Mouse (Mus musculus): ENCODE data around the gene Tmem255b. TPM values are rescaled to one million over a fixed set of nuclear protein-coding genes. Genes with fewer than 3 reads are reported as not detected.

Gene Tmem255b
- polyA plus RNA-seq (2015; fragmentation: Nextera tagmentation; extraction: Ambion mirVana): not detected in 2 replicates

GRCm38 (mm10) chr8:13434889-13435288 is at the start of gene Tmem255b:
Tmem255b (plus strand) TSS chr8:13435189.
- peaks cover 16% of the 10 kb centered on the region for H3K27me3 ChIP-seq (ENCODE audit: insufficient read depth, low read length)
- H3K9ac ChIP-seq (replicated peaks): no peak within 1 kb of the TSS
- no peak within 1 kb of the TSS for H3K27ac ChIP-seq (ENCODE audit: low read depth)
- H3K36me3 ChIP-seq (replicated peaks; ENCODE audit: insufficient read depth, low read length): no peaks in the 10 kb centered on the region
- H3K4me3 ChIP-seq (ENCODE audit: low read depth, low read length): no peak within 1 kb of the TSS
- no peak for ATAC-seq
- TF ChIP-seq EP300 (IDR thresholded peaks at IDR 0.05; ENCODE audit: low read depth) (no peak), CTCF (IDR thresholded peaks at IDR 0.05; ENCODE audit: low read depth) (no peak)
- H3K9me3 ChIP-seq (ENCODE audit: low read length): no peaks in the 10 kb centered on the region
- H3K4me1 ChIP-seq (ENCODE audit: insufficient read depth): no peaks in the 10 kb centered on the region
- 24% methylated on average over 10 of the region's 10 CpGs for WGBS (ENCODE audit: insufficient replicate concordance)
- H3K4me2 ChIP-seq (ENCODE audit: low read depth, low read length): no peak within 1 kb of the TSS
- DNase-seq: no peak

GRCm38 (mm10) chr8:13386366-13386765 is 48.6 kb upstream of the Tmem255b start:
- H3K4me3 ChIP-seq (ENCODE audit: low read depth, low read length): no peak overlapping the region
- DNase-seq (no peak), ATAC-seq (no peak)
- 65% methylated on average over 13 of the region's 13 CpGs for WGBS (ENCODE audit: insufficient replicate concordance)
- H3K9me3 ChIP-seq (ENCODE audit: low read length): no peaks in the 10 kb centered on the region
- H3K27me3 ChIP-seq (ENCODE audit: insufficient read depth, low read length): no peaks in the 10 kb centered on the region
- H3K36me3 ChIP-seq (replicated peaks; ENCODE audit: insufficient read depth, low read length): no peaks in the 10 kb centered on the region
- no peak overlapping the region for H3K9ac ChIP-seq (replicated peaks)
- no peak overlapping the region for H3K27ac ChIP-seq (ENCODE audit: low read depth)
- TF ChIP-seq CTCF (IDR thresholded peaks at IDR 0.05; ENCODE audit: low read depth) (no peak), EP300 (IDR thresholded peaks at IDR 0.05; ENCODE audit: low read depth) (no peak)
- H3K4me1 ChIP-seq (ENCODE audit: insufficient read depth): no peaks in the 10 kb centered on the region
- H3K4me2 ChIP-seq (ENCODE audit: low read depth, low read length): no peak overlapping the region

- no peak overlapping the region for H3K4me3 ChIP-seq (ENCODE audit: low read depth, low read length)
- no peak overlapping the region for H3K9ac ChIP-seq (replicated peaks)
- no peak for DNase-seq
- H3K9me3 ChIP-seq (ENCODE audit: low read length): no peaks in the 10 kb centered on the region
- no peaks in the 10 kb centered on the region for H3K36me3 ChIP-seq (replicated peaks; ENCODE audit: insufficient read depth, low read length)
- H3K4me1 ChIP-seq (ENCODE audit: insufficient read depth): no peaks in the 10 kb centered on the region
- 53% methylated on average over 8 of the region's 8 CpGs for WGBS (ENCODE audit: insufficient replicate concordance)
- TF ChIP-seq EP300 (IDR thresholded peaks at IDR 0.05; ENCODE audit: low read depth): no peak
- no peak for TF ChIP-seq CTCF (IDR thresholded peaks at IDR 0.05; ENCODE audit: low read depth)
- H3K4me2 ChIP-seq (ENCODE audit: low read depth, low read length): no peak overlapping the region
- no peaks in the 10 kb centered on the region for H3K27me3 ChIP-seq (ENCODE audit: insufficient read depth, low read length)
- no peak overlapping the region for H3K27ac ChIP-seq (ENCODE audit: low read depth)
- no peak for ATAC-seq
Observed at GRCm38 (mm10) chr8:13387728-13388127, 47.3 kb upstream of the Tmem255b start.

- Histone ChIP-seq H3K36me3 (replicated peaks; ENCODE audit: insufficient read depth, low read length) (no peaks in the 10 kb centered on the region), H3K4me1 (ENCODE audit: insufficient read depth) (no peaks in the 10 kb centered on the region), H3K9me3 (ENCODE audit: low read length) (no peaks in the 10 kb centered on the region), H3K9ac (replicated peaks) (no peak overlapping the region), H3K27me3 (ENCODE audit: insufficient read depth, low read length) (no peaks in the 10 kb centered on the region), H3K27ac (ENCODE audit: low read depth) (no peak overlapping the region), H3K4me2 (ENCODE audit: low read depth, low read length) (no peak overlapping the region), H3K4me3 (ENCODE audit: low read depth, low read length) (no peak overlapping the region)
- TF ChIP-seq CTCF (IDR thresholded peaks at IDR 0.05; ENCODE audit: low read depth) (no peak), EP300 (IDR thresholded peaks at IDR 0.05; ENCODE audit: low read depth) (no peak)
- DNase-seq (no peak), ATAC-seq (no peak)
- WGBS (ENCODE audit: insufficient replicate concordance): 67% methylated on average over 2 of the region's 2 CpGs
Observed at GRCm38 (mm10) chr8:13388744-13389143, 46.2 kb upstream of the Tmem255b start.

GRCm38 (mm10) chr8:13393869-13394268 is 41.1 kb upstream of the Tmem255b start:
- 83% methylated on average over 7 of the region's 7 CpGs for WGBS (ENCODE audit: insufficient replicate concordance)
- Histone ChIP-seq H3K9me3 (ENCODE audit: low read length) (no peaks in the 10 kb centered on the region), H3K4me3 (ENCODE audit: low read depth, low read length) (no peak overlapping the region), H3K36me3 (replicated peaks; ENCODE audit: insufficient read depth, low read length) (no peaks in the 10 kb centered on the region), H3K9ac (replicated peaks) (no peak overlapping the region), H3K27me3 (ENCODE audit: insufficient read depth, low read length) (no peaks in the 10 kb centered on the region), H3K4me1 (ENCODE audit: insufficient read depth) (no peaks in the 10 kb centered on the region), H3K4me2 (ENCODE audit: low read depth, low read length) (no peak overlapping the region), H3K27ac (ENCODE audit: low read depth) (no peak overlapping the region)
- ATAC-seq (no peak), DNase-seq (no peak)
- TF ChIP-seq EP300 (IDR thresholded peaks at IDR 0.05; ENCODE audit: low read depth) (no peak), CTCF (IDR thresholded peaks at IDR 0.05; ENCODE audit: low read depth) (no peak)

GRCm38 (mm10) chr8:13396725-13397124 is 38.3 kb upstream of the Tmem255b start, which contains the start of gene Atp4b:
Atp4b (minus strand) TSS chr8:13396825.
- ATAC-seq (no peak), DNase-seq (no peak)
- Histone ChIP-seq H3K9me3 (ENCODE audit: low read length) (no peaks in the 10 kb centered on the region), H3K36me3 (replicated peaks; ENCODE audit: insufficient read depth, low read length) (no peaks in the 10 kb centered on the region), H3K27ac (ENCODE audit: low read depth) (no peak within 1 kb of the TSS), H3K9ac (replicated peaks) (no peak within 1 kb of the TSS), H3K4me1 (ENCODE audit: insufficient read depth) (no peaks in the 10 kb centered on the region), H3K27me3 (ENCODE audit: insufficient read depth, low read length) (no peaks in the 10 kb centered on the region), H3K4me3 (ENCODE audit: low read depth, low read length) (no peak within 1 kb of the TSS), H3K4me2 (ENCODE audit: low read depth, low read length) (no peak within 1 kb of the TSS)
- WGBS (ENCODE audit: insufficient replicate concordance): 74% methylated on average over 5 of the region's 5 CpGs
- TF ChIP-seq EP300 (IDR thresholded peaks at IDR 0.05; ENCODE audit: low read depth) (no peak), CTCF (IDR thresholded peaks at IDR 0.05; ENCODE audit: low read depth) (no peak)

- H3K9ac ChIP-seq (replicated peaks): no peak overlapping the region
- no peak overlapping the region for H3K27ac ChIP-seq (ENCODE audit: low read depth)
- no peak for ATAC-seq
- no peaks in the 10 kb centered on the region for H3K4me1 ChIP-seq (ENCODE audit: insufficient read depth)
- no peak for TF ChIP-seq EP300 (IDR thresholded peaks at IDR 0.05; ENCODE audit: low read depth)
- no peak for TF ChIP-seq CTCF (IDR thresholded peaks at IDR 0.05; ENCODE audit: low read depth)
- no peak overlapping the region for H3K4me2 ChIP-seq (ENCODE audit: low read depth, low read length)
- no peak for DNase-seq
- WGBS (ENCODE audit: insufficient replicate concordance): 54% methylated on average over 6 of the region's 6 CpGs
- H3K9me3 ChIP-seq (ENCODE audit: low read length): no peaks in the 10 kb centered on the region
- no peak overlapping the region for H3K4me3 ChIP-seq (ENCODE audit: low read depth, low read length)
- no peaks in the 10 kb centered on the region for H3K27me3 ChIP-seq (ENCODE audit: insufficient read depth, low read length)
- no peaks in the 10 kb centered on the region for H3K36me3 ChIP-seq (replicated peaks; ENCODE audit: insufficient read depth, low read length)
Observed at GRCm38 (mm10) chr8:13403517-13403916, 31.5 kb upstream of the Tmem255b start.

Measured in liver, postnatal 0 days (tissue).